Mouse (Mus musculus): ENCODE measurements around the gene Mre11a. TPM values are rescaled to one million over a fixed set of nuclear protein-coding genes. Genes with fewer than 3 reads are reported as not detected.

Mre11a gene
- total RNA-seq (2023; ENCODE audit: inconsistent age) = 42.7 to 55.4 TPM (median 48.9 TPM) in 4 replicates

DNA sequence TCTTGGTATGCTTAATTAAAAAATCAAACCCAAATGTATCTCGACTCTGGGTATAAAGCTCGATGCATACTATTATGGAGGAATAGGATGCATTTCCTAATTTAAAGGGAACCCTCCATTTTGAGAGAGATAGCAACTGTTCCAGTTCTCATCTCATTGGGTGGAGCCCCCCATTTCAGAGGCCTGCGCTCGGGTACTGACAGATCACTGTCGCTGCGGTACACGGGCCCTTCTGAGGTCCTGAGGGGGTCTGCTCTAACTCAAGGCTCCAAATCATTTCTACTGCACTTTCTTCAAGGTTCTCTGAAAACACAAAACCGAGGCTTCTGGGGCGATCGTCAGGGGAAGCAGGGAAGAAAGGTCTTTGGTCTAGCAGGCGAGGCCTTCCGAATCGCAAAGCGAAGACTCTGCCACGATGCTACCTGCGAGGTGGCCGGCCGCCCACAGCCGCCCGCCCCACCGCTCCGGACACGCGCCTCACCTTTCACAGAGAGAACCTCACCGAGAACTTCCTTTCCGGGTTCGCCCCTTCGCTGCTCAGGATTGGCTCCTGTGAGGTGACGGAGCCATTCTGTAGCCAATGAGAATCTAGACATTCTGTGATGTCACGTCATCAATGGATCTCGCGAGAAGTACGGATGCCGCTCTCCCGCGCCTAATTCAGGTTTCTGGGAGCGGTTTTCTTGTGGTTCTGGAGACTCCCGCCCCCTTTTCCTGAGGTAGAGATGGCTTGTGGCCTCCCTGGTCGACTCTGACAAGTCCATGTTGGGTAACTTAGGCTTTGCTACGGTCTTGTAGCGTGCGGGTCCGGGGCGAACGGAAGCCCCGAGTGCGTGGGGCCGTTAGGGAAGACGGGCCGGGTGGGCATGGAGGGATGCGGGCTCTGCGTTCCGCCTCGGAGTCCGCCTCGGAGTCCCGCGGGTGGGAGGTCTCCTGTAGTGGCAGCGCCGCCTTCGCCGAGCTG lies at the start of gene Mre11a, which contains the start of gene Ankrd49:
Gene Mre11a, plus strand, starts transcription at position 616 of the 964 bp plus-strand sequence.
Gene Ankrd49, minus strand, starts transcription at position 818 of the 964 bp plus-strand sequence.

DNA sequence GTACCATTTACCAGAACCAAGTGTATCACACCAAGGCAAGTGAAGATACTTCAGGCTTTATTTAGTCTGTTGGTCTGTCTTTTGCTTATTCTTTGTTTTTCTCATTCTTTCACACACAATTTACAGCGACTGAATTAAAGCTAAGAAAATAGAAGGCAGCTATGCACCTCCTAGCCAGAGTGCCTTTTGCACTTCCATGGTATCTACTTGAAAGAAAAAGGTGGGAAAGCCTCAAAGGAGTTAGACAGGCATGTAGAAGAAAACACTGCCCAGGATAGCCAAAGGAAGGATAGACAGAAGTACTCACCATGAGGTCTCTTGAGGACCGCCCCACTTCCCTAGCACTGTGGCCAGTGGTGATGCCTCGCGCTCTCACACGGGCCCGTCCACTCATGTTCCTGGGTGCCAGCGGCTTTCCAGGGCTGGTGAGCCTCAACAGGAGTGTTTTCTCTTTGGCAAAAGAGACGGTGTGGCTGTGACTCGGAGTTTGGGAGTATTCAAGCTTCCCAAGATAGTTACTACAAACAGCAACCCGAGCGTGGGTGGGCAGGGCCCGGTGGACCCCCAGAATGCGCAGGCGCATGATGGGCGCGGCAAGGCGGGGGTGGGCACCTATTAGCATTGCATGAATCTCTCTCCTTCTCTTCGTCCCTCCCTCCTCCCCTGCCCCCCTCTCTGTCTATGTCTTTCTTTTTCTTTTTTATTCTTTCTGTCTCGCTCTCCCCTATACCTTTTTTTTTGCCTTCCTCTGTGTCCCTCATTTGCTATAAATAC lies 44.1 kb upstream of the Mre11a start, which contains the start of gene Piwil4:
Gene Piwil4, minus strand, starts transcription at position 583 of the 774 bp plus-strand sequence.

DNA sequence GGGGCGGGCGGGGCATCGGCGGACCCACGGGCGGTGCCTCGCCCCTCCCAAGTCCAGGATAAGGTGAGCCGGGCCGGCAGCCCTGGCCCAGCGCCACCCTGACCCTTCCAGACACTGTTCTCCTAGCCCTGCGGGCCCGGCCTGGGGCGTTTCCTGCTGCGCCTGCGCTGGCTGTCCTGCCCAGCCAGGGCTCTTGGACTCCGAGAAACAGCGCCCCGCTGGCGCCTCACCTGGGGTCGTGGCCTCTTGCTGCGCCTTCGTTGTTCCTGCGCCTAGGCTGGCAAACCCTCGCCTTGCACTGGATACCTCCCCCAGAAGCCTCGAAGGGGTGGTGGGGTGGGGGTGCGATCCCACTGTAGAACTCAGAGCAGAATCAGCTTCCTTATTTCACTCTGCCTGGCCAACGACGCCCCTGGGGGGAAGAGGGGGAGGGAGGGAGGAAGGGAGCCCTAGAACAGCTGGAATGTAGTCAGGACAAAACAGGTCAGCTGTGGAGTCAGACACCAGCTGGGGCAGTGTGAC lies 32.4 kb upstream of the Mre11a start, which contains the start of gene Fut4:
Gene Fut4, minus strand, starts transcription at position 393 of the 522 bp plus-strand sequence.

DNA sequence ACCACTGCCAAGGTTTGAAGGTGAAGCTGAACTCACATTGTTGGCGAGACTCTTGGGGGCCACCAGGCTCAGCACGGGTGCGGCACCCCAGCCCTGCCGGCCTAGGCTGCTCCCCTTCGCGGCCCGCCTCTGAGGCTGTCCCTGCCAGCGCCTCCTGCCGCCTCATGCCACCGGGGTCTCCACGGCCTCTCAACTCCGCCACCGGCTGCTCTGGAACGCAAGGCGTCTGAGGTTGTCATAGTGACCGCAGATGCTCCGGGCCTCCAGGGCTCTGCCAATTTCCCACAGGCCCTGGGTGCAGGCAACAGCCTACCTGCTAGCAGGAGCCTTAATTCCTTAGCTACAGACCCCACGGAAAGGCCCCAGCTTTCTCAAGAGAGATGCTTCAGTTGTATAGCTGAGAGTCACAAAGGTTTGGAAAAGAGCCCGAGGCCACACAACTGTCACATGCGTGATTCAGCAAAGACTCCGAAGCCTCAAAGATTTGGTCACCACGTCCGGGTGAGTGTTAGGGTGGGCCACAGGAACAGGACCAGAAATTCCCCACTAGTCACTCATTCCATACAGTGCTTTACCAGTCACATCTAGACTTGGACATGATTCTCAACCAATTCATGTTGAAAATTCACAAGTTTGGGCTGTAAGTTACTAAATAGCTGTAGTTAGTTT lies 13.5 kb upstream of the Mre11a start, which contains the start of gene 1700012B09Rik:
Gene 1700012B09Rik, minus strand, starts transcription at position 228 of the 669 bp plus-strand sequence.

DNA sequence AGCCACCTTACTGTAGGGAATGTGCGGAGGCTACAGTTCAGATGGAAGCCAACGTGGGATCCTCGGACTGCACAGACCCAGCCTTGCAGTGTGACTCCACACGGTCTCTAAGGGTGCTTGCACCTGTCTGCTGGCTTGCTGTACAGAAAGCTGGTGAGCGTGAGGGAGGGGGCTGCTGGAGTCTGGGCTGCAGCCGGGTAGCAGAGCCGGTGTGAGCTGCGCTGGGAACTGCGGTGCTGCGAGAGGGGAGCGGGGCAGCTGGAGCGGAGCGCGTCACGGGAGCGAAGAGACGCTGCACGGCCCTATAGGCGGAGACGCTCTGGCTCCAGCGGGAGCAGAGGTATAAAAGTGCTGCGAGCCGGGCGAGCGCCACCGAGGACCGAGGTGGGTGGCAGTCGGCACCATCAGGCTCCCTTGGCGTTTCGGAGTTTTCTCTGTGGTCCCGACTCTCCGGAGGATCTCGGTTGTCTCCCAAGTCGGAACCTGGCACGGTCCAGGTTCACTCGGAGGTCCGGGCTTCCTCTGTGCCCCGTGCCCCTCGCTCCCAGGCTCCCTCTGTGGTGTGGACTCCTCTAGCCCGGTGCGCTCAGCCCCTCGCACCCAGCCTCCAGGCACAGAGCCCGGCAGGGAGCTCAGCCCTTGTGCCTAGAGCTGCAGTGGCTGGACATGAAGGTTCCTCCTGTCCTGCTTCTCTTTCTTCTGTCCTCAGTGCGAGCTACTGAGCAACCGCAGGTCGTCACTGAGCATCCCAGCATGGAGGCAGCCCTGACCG lies 75.6 kb downstream of the Mre11a start, which contains the start of gene Gpr83:
Gene Gpr83, plus strand, starts transcription at position 343 of the 772 bp plus-strand sequence.

Other genes with a start within 250 kb of the Mre11a start
- 0.06 to 0.16 TPM in 2 of 4 replicates, not detected in the others for gene Amotl1, start 139.6 kb upstream of the Mre11a start, total RNA-seq (2023; ENCODE audit: inconsistent age)
- gene Piwil4, start 43.9 kb upstream of the Mre11a start, total RNA-seq (2023; ENCODE audit: inconsistent age) = not detected in 4 replicates
- 0.15 to 0.29 TPM (median 0.15 TPM) in 3 of 4 replicates, not detected in the other for gene Fut4, start 32.3 kb upstream of the Mre11a start, total RNA-seq (2023; ENCODE audit: inconsistent age)
- gene 1700012B09Rik, start 13.6 kb upstream of the Mre11a start, total RNA-seq (2023; ENCODE audit: inconsistent age) = not detected in 4 replicates
- 22.0 to 29.5 TPM (median 28.2 TPM) in 4 replicates for gene Ankrd49, start 202 bp downstream of the Mre11a start, total RNA-seq (2023; ENCODE audit: inconsistent age)
- gene Gpr83, start 75.6 kb downstream of the Mre11a start, total RNA-seq (2023; ENCODE audit: inconsistent age) = not detected in 4 replicates
- gene Izumo1r, start 119.3 kb downstream of the Mre11a start, total RNA-seq (2023; ENCODE audit: inconsistent age) = 0.81 to 1.1 TPM (median 0.81 TPM) in 3 of 4 replicates, not detected in the other